Mouse (Mus musculus): Measurements from ENCODE around the gene Nlrp3. TPM values are rescaled to one million over a fixed set of nuclear protein-coding genes. Genes with fewer than 3 reads are reported as not detected.
A peak's percentile ranks its signal among the peaks of the same experiment; 100 is the strongest.

Gene Nlrp3
- total and polyA plus RNA-seq, 2 experiments from 2014 or later: 0.11 to 0.25 TPM

DNA sequence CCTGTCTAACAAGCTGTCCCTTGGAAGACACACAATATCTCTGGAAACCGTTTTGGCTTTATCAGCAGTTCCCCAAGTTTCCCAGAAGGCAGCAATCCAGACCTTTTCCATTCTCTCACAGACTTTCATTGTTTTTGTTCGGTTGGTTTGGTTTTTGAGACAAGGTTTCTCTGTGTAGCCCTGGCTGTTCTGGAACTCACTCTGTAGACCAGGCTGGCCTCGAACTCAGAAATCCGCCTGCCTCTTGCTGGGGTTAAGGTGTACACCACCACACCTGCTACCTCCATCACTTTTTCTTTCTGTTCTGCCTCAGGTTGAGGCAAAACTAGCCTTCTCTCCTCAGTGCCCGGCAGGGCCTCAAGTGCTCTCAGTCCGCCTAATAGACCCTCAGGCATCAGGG is 27.0 kb upstream of the Nlrp3 start:
- no peak for TF ChIP-seq CTCF (IDR thresholded peaks at IDR 0.05; ENCODE audit: low read depth)
- no peak for TF ChIP-seq EP300 (IDR thresholded peaks at IDR 0.05; ENCODE audit: low read depth)
- Histone ChIP-seq H3K4me1 (ENCODE audit: control insufficient read depth, insufficient read depth) (no peaks in the 10 kb centered on the region), H3K4me2 (ENCODE audit: low read depth, low read length) (no peak overlapping the region), H3K9me3 (replicated peaks; ENCODE audit: control insufficient read depth, low read length) (no peaks in the 10 kb centered on the region), H3K27ac (ENCODE audit: low read depth) (peak overlapping the region; percentile 55), H3K27me3 (ENCODE audit: control insufficient read depth, insufficient read depth, low read length) (no peaks in the 10 kb centered on the region), H3K36me3 (replicated peaks; ENCODE audit: control insufficient read depth, insufficient read depth, low read length) (no peaks in the 10 kb centered on the region; the same call in 1 of the 2 replicates), H3K9ac (replicated peaks; ENCODE audit: low read depth, low read length) (no peak overlapping the region), H3K4me3 (ENCODE audit: low read depth, low read length) (no peak overlapping the region)
- 52% methylated on average over 6 of the region's 6 CpGs for WGBS
- DNase-seq (ENCODE audit: low spot score) (peak; percentile 44), ATAC-seq (ENCODE audit: insufficient read depth, low read depth) (no peak)

DNA sequence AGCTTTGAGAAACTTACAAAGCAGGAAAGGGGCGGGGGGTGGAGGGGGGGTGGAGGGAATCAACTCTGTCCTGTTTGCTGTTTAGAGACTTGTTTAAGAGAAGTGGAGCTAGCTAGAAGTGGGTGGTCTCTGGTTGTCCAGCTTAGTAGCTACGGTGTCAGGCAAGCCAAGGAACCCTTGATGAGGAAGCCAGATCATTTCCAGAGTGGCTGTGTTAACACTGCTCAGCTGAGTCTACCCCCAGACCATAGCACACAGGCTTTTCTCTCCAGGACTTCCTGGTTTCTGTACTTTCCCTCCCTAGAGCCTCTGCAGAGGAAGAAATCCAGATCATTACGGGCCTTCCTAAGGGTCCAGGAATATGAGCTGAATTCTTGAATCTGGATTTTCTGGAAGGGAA is 26.6 kb upstream of the Nlrp3 start:
- H3K9ac ChIP-seq (replicated peaks; ENCODE audit: low read depth, low read length): no peak overlapping the region

GRCm38 (mm10) chr11:59517441-59517840 is 23.9 kb upstream of the Nlrp3 start:
- TF ChIP-seq EP300 (IDR thresholded peaks at IDR 0.05; ENCODE audit: low read depth) (no peak), CTCF (IDR thresholded peaks at IDR 0.05; ENCODE audit: low read depth) (no peak)
- ATAC-seq (ENCODE audit: insufficient read depth, low read depth): no peak
- WGBS: 94% methylated on average over 1 of the region's 1 CpGs

More for the DNA sequence above, 26.6 kb upstream of the Nlrp3 start:
- Histone ChIP-seq H3K27me3 (ENCODE audit: control insufficient read depth, insufficient read depth, low read length) (no peaks in the 10 kb centered on the region), H3K4me1 (ENCODE audit: control insufficient read depth, insufficient read depth) (no peaks in the 10 kb centered on the region), H3K36me3 (replicated peaks; ENCODE audit: control insufficient read depth, insufficient read depth, low read length) (no peaks in the 10 kb centered on the region; the same call in 1 of the 2 replicates), H3K4me3 (ENCODE audit: low read depth, low read length) (no peak overlapping the region), H3K27ac (ENCODE audit: low read depth) (peak overlapping the region; percentile 55), H3K4me2 (ENCODE audit: low read depth, low read length) (no peak overlapping the region), H3K9me3 (replicated peaks; ENCODE audit: control insufficient read depth, low read length) (no peaks in the 10 kb centered on the region)
- TF ChIP-seq CTCF (IDR thresholded peaks at IDR 0.05; ENCODE audit: low read depth) (no peak), EP300 (IDR thresholded peaks at IDR 0.05; ENCODE audit: low read depth) (no peak)
- no peak for DNase-seq (ENCODE audit: low spot score)
- ATAC-seq (ENCODE audit: insufficient read depth, low read depth): no peak
- WGBS: 37% methylated on average over 3 of the region's 3 CpGs

GRCm38 (mm10) chr11:59518226-59518625 is 23.1 kb upstream of the Nlrp3 start:
- H3K9me3 ChIP-seq (replicated peaks; ENCODE audit: control insufficient read depth, low read length): no peaks in the 10 kb centered on the region
- H3K4me3 ChIP-seq (ENCODE audit: low read depth, low read length): no peak overlapping the region
- no peak overlapping the region for H3K4me2 ChIP-seq (ENCODE audit: low read depth, low read length)
- ATAC-seq (ENCODE audit: insufficient read depth, low read depth) (peak; percentile 55; the same call in 1 of the 2 replicates), DNase-seq (ENCODE audit: low spot score) (no peak)
- H3K9ac ChIP-seq (replicated peaks; ENCODE audit: low read depth, low read length): no peak overlapping the region
- H3K27ac ChIP-seq (ENCODE audit: low read depth): no peak overlapping the region
- no peaks in the 10 kb centered on the region for H3K36me3 ChIP-seq (replicated peaks; ENCODE audit: control insufficient read depth, insufficient read depth, low read length)
- H3K27me3 ChIP-seq (ENCODE audit: control insufficient read depth, insufficient read depth, low read length): no peaks in the 10 kb centered on the region
- WGBS: 48% methylated on average over 10 of the region's 10 CpGs
- TF ChIP-seq CTCF (IDR thresholded peaks at IDR 0.05; ENCODE audit: low read depth) (no peak), EP300 (IDR thresholded peaks at IDR 0.05; ENCODE audit: low read depth) (no peak)
- H3K4me1 ChIP-seq (ENCODE audit: control insufficient read depth, insufficient read depth): no peaks in the 10 kb centered on the region

More at GRCm38 (mm10) chr11:59517441-59517840, 23.9 kb upstream of the Nlrp3 start:
- DNase-seq (ENCODE audit: low spot score): no peak
- H3K4me1 ChIP-seq (ENCODE audit: control insufficient read depth, insufficient read depth): no peaks in the 10 kb centered on the region
- no peaks in the 10 kb centered on the region for H3K36me3 ChIP-seq (replicated peaks; ENCODE audit: control insufficient read depth, insufficient read depth, low read length)
- no peaks in the 10 kb centered on the region for H3K27me3 ChIP-seq (ENCODE audit: control insufficient read depth, insufficient read depth, low read length)
- H3K9me3 ChIP-seq (replicated peaks; ENCODE audit: control insufficient read depth, low read length): no peaks in the 10 kb centered on the region
- H3K4me2 ChIP-seq (ENCODE audit: low read depth, low read length): no peak overlapping the region
- no peak overlapping the region for H3K4me3 ChIP-seq (ENCODE audit: low read depth, low read length)
- no peak overlapping the region for H3K27ac ChIP-seq (ENCODE audit: low read depth)
- H3K9ac ChIP-seq (replicated peaks; ENCODE audit: low read depth, low read length): no peak overlapping the region

DNA sequence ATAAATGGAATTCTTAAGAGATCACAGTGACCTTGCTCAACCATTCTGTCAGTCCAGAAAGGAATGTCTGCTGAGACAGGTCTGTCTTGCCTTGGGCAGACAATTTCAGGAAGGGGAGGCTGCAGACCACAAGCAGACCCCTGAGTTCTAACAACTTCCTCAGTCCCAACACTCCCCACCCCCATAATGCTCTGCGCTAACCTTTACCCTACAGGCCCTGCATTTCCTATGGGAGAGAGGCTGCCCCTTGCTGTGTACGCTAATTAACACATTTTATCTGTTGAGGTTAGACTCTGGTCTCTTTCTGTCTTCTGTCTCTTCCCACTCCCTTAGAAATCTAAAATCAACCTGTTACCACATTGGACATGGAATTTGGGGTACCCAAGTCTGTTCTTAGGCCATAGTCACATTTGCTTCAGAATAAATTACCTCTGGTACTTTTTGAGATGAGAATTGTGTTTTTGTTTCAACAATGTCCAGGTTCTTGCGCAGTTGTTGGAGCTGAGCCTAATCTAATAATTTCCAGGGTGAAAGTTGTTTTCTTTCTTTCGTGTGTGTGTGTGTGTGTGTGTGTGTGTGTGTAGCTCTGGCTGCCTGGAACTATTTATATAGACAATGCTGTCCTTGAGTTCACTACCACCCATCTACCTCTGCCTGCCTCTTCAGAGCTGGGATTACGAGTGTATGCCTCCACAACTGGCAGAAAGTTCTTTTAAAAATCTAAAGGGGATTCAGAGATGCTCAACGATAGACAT is 21.4 kb upstream of the Nlrp3 start:
- no peak overlapping the region for H3K4me3 ChIP-seq (ENCODE audit: low read depth, low read length)
- H3K9me3 ChIP-seq (replicated peaks; ENCODE audit: control insufficient read depth, low read length): no peaks in the 10 kb centered on the region
- no peaks in the 10 kb centered on the region for H3K27me3 ChIP-seq (ENCODE audit: control insufficient read depth, insufficient read depth, low read length)
- H3K4me1 ChIP-seq (ENCODE audit: control insufficient read depth, insufficient read depth): no peaks in the 10 kb centered on the region
- H3K36me3 ChIP-seq (replicated peaks; ENCODE audit: control insufficient read depth, insufficient read depth, low read length): no peaks in the 10 kb centered on the region
- WGBS: 64% methylated on average over 6 of the region's 6 CpGs
- DNase-seq (ENCODE audit: low spot score) (no peak), ATAC-seq (ENCODE audit: insufficient read depth, low read depth) (no peak)
- H3K4me2 ChIP-seq (ENCODE audit: low read depth, low read length): no peak overlapping the region
- no peak for TF ChIP-seq EP300 (IDR thresholded peaks at IDR 0.05; ENCODE audit: low read depth)
- TF ChIP-seq CTCF (IDR thresholded peaks at IDR 0.05; ENCODE audit: low read depth): no peak
- no peak overlapping the region for H3K9ac ChIP-seq (replicated peaks; ENCODE audit: low read depth, low read length)
- no peak overlapping the region for H3K27ac ChIP-seq (ENCODE audit: low read depth)

Measured in heart, postnatal 0 days (tissue).